Mouse (Mus musculus): ENCODE measurements around the gene Slamf8.

- TF ChIP-seq CTCF (IDR thresholded peaks at IDR 0.05; ENCODE audit: low read depth, low read length) (no peak), POLR2A (IDR thresholded peaks at IDR 0.05; ENCODE audit: extremely low read depth, insufficient read depth, low read length) (no peak)
Measured at GRCm38 (mm10) chr1:172612745-172613144, 22.4 kb upstream of the Slamf8 start.

Measured in liver, adult 2 months (tissue).